Mouse (Mus musculus) spleen, postnatal 4 days (tissue): ENCODE data around the gene Mef2d.

Experiments
- DNase-seq, 2 experiments: peaks; one replicate each; pipeline ENCODE4 v3.0.0; 2022; ENCODE audit warnings: low spot score in 2 of 2

The Mef2d gene

GRCm38 (mm10) chr3:88141787-88142523, at the start of gene Mef2d:
Gene Mef2d, plus strand, starts transcription at chr3:88142372.
- peak; percentile 94 to 97 for DNase-seq

- no peak for DNase-seq
These were observed 48.0 kb upstream of the Mef2d start for GRCm38 (mm10) chr3:88094126-88094525.

GRCm38 (mm10) chr3:88097666-88098065, 44.5 kb upstream of the Mef2d start:
- no peak for DNase-seq

GRCm38 (mm10) chr3:88100251-88100650, 41.9 kb upstream of the Mef2d start:
- DNase-seq, result no peak

GRCm38 (mm10) chr3:88101736-88102135, 40.4 kb upstream of the Mef2d start:
- no peak for DNase-seq

- DNase-seq, result no peak
These were observed 40.0 kb upstream of the Mef2d start for GRCm38 (mm10) chr3:88102196-88102595.

GRCm38 (mm10) chr3:88102611-88103010, 39.6 kb upstream of the Mef2d start:
- DNase-seq, result no peak

- no peak for DNase-seq
These were observed 36.0 kb upstream of the Mef2d start for GRCm38 (mm10) chr3:88106126-88106525.

GRCm38 (mm10) chr3:88109126-88109525, 33.0 kb upstream of the Mef2d start:
- DNase-seq, result no peak

- no peak for DNase-seq
These were observed 27.8 kb upstream of the Mef2d start for GRCm38 (mm10) chr3:88114396-88114795.

GRCm38 (mm10) chr3:88120117-88120651, 22.0 kb upstream of the Mef2d start:
- DNase-seq, result no peak

GRCm38 (mm10) chr3:88121164-88122131, 20.7 kb upstream of the Mef2d start:
- DNase-seq, result no peak

GRCm38 (mm10) chr3:88125195-88125594, 17.0 kb upstream of the Mef2d start:
- DNase-seq, result no peak

- no peak for DNase-seq
These were observed 16.0 kb upstream of the Mef2d start for GRCm38 (mm10) chr3:88126181-88126580.

- no peak for DNase-seq
These were observed 14.5 kb upstream of the Mef2d start for GRCm38 (mm10) chr3:88127636-88128035.

- no peak for DNase-seq
These were observed 14.1 kb upstream of the Mef2d start for GRCm38 (mm10) chr3:88128056-88128455.

- no peak for DNase-seq
These were observed 13.2 kb upstream of the Mef2d start for GRCm38 (mm10) chr3:88129006-88129405.

GRCm38 (mm10) chr3:88131071-88131470, 11.1 kb upstream of the Mef2d start:
- DNase-seq, result no peak

GRCm38 (mm10) chr3:88132492-88132891, 9.7 kb upstream of the Mef2d start:
- no peak for DNase-seq

GRCm38 (mm10) chr3:88133187-88133771, 8.9 kb upstream of the Mef2d start:
- DNase-seq, result no peak

- DNase-seq, result no peak
These were observed 5.8 kb upstream of the Mef2d start for GRCm38 (mm10) chr3:88136346-88136745.

GRCm38 (mm10) chr3:88136945-88137494, 5.2 kb upstream of the Mef2d start:
- no peak for DNase-seq
